Mouse (Mus musculus) brown adipose tissue, adult 24 weeks (tissue): ENCODE data around the gene Arl6ip6. TPM values are rescaled to one million over a fixed set of nuclear protein-coding genes. Genes with fewer than 3 reads are reported as not detected.

Source experiments
- H3K27ac ChIP-seq: fragments of 200-500 bp; replicated peaks from 2 replicates; pipeline ENCODE4 v1.5.1; 2012; ENCODE audit warnings: low read depth, mild to moderate bottlenecking, low read length
- H3K4me1 ChIP-seq: fragments of 200-500 bp; 2 replicates; pipeline ENCODE4 v1.6.1; 2012; ENCODE audit warnings: low read length, mixed read lengths; ENCODE audit not compliant: control insufficient read depth, insufficient read depth, insufficient read length
- H3K4me3 ChIP-seq: fragments of 200-500 bp; 2 replicates; pipeline ENCODE4 v1.5.1; 2012; ENCODE audit warnings: low read depth, mild to moderate bottlenecking, low read length, moderate library complexity; ENCODE audit not compliant: insufficient read depth
- polyA plus RNA-seq: library from polyadenylated mRNA; stranded (reverse); fragments of >200 nt; gene quantifications from 2 replicates; pipeline ENCODE4 v1.2.4, GENCODE M21; 2012; ENCODE audit not compliant: missing spikeins, insufficient read depth, insufficient read length

The Arl6ip6 gene
- polyA plus RNA-seq, 1 experiment = 14.7 TPM

DNA sequence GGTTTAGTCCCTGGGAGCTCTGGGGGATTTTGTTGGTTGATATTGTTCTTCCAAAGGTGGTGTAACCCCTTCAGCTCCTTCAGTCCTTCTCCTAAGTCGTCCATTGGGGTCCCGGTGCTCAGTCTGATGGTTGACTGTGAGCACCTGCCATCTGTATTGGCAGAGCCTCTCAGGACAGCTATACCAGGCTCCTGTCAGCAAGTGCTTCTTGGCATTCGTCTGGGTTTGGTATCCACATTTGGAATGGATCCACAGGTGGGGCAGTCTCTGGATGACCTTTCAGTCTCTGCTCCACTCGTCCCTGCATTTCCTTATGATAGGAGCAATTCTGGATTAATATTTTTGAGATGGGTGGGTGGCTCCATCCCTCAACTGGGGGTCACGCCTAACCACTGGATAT is 30.7 kb downstream of the Arl6ip6 start:
- no peaks in the 10 kb centered on the region for H3K4me1 ChIP-seq
- no peak overlapping the region for H3K4me3 ChIP-seq
- H3K27ac ChIP-seq = no peak overlapping the region

DNA sequence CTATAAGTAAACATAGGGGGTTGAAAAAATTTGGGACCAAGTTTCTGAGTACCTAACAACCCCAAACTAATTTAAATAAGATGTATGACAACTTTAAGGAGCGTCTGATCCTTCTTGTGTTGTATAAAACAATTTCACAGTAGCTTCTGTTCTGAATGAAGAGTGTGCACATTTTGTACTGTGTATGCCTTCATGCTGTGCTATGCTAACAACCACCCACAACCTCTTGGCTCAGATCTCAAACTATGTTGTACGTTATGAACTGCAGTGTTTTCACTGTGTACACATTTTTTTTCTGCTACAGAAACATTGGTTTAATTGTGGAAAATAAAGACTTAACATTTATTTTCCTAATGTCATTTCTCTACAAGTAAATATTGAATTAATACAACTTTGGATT is 65.5 kb downstream of the Arl6ip6 start:
- Histone ChIP-seq H3K27ac (no peak overlapping the region), H3K4me3 (no peak overlapping the region), H3K4me1 (no peaks in the 10 kb centered on the region)

Other genes starting within 250 kb of the Arl6ip6 start
- 44.3 and 52.2 TPM in 2 replicates for gene Prpf40a, start 442 bp upstream of the Arl6ip6 start, polyA plus RNA-seq